Mouse (Mus musculus): ENCODE measurements at regions not wholly inside any gene's neighbourhood (a gene's known extent, or its start where the extent isn't known, plus 50 kb on each side); places are given as distances from the start of the nearest gene placed in this dataset.

GRCm38 (mm10) chr1:186182498-186183203 is 65.5 kb upstream of the Lyplal1 start:
- Histone ChIP-seq H3K4me1 (peaks cover 14% of the 10 kb centered on the region), H3K4me3 (peak overlapping the region; percentile 13; the same call in 1 of the 2 replicates), H3K27me3 (replicated peaks) (no peaks in the 10 kb centered on the region), H3K9me3 (no peaks in the 10 kb centered on the region), H3K9ac (no peak overlapping the region), H3K27ac (no peak overlapping the region), H3K36me3 (replicated peaks) (no peaks in the 10 kb centered on the region), H3K4me2 (peak overlapping the region; percentile 40)
- 28% methylated on average over 23 of the region's 23 CpGs for WGBS
- peak; percentile 84 for ATAC-seq (replicated peaks)

DNA sequence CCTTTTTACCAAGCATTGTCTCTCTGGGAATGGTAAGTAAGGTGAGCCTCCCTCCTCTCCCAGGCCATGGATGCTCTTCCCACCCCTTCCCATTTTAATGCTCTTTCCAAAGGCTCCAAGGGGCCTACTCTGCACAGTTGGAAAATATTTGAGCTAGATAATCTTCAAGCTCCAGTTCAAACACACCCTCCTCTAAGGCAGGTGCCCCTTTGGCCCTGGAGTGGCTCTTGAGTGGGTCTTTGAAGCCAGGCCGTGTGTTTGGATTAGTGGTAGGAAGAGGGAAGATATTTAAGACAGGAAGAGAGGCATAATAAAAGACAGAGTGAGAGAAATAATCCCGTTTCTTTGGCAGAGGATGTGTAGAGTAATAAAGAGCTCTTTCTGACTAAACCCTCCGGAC is 59.9 kb upstream of the Lyplal1 start:
- Histone ChIP-seq H3K4me2 (no peak overlapping the region), H3K4me1 (no peaks in the 10 kb centered on the region), H3K9me3 (no peaks in the 10 kb centered on the region), H3K27ac (no peak overlapping the region), H3K4me3 (no peak overlapping the region), H3K9ac (no peak overlapping the region), H3K36me3 (replicated peaks) (no peaks in the 10 kb centered on the region), H3K27me3 (replicated peaks) (no peaks in the 10 kb centered on the region)
- no peak for ATAC-seq (replicated peaks)
- 54% methylated on average over 3 of the region's 3 CpGs for WGBS

- no peaks in the 10 kb centered on the region for H3K4me1 ChIP-seq
- no peak overlapping the region for H3K27ac ChIP-seq
- H3K4me2 ChIP-seq = no peak overlapping the region
- no peak overlapping the region for H3K9ac ChIP-seq
- no peaks in the 10 kb centered on the region for H3K36me3 ChIP-seq (replicated peaks)
- no peak for ATAC-seq (replicated peaks)
- WGBS = 82% methylated on average over 8 of the region's 8 CpGs
- no peak overlapping the region for H3K4me3 ChIP-seq
- no peaks in the 10 kb centered on the region for H3K27me3 ChIP-seq (replicated peaks)
- H3K9me3 ChIP-seq = no peaks in the 10 kb centered on the region
These were observed 56.4 kb upstream of the Lyplal1 start for GRCm38 (mm10) chr1:186173472-186174014.

DNA sequence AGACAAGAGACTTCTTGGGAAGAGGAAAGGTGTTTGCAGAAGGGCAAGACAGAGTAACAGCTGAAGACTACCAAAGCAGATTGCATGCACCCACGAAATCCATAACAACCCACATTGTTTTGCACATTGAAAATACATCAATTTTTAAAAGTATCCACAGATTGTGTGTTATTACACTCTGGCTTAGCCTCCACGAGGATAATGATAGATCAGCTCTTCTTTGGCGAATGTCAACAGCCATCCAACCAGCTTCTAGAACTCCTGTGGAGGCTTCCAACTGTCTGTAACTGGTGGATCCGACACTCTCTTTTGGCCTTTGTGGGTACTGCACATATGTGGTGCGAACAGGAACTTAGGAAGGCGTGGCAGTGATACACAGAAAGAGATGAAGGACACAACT is 54.6 kb upstream of the Lyplal1 start:
- no peaks in the 10 kb centered on the region for H3K4me1 ChIP-seq
- H3K9ac ChIP-seq = no peak overlapping the region
- H3K27me3 ChIP-seq (replicated peaks) = no peaks in the 10 kb centered on the region
- no peak for ATAC-seq (replicated peaks)
- no peak overlapping the region for H3K27ac ChIP-seq
- WGBS = 89% methylated on average over 6 of the region's 6 CpGs
- H3K4me2 ChIP-seq = no peak overlapping the region
- no peaks in the 10 kb centered on the region for H3K9me3 ChIP-seq
- H3K4me3 ChIP-seq = no peak overlapping the region
- no peaks in the 10 kb centered on the region for H3K36me3 ChIP-seq (replicated peaks)
